Mouse (Mus musculus): Measurements from ENCODE around the gene Baat. TPM values are rescaled to one million over a fixed set of nuclear protein-coding genes. Genes with fewer than 3 reads are reported as not detected.

Baat gene
- total RNA-seq (2014; rRNA removed) (not detected in 2 replicates), polyA plus RNA-seq (2015; fragmentation: Nextera tagmentation; extraction: Ambion mirVana) (not detected in 2 replicates)

DNA sequence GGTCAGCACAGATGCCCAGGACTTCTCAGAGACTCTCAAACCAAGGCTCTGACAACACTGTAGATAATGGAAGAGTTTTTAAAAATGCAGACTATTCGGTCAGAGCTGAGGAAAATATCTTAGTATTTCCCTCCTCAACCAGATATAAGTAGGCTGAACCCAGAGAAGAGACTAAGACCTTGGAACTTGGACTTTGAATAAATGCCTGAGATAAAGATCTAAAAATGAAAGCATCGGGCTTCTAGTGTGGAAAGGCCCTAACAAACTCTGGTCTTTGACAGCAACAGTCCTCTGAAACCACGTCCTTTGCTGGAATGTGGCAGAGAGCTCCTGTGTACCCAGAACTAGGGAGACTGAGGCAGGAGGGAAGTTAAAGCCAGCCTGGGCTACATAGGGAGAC lies at the start of gene Baat:
Gene Baat (minus strand): TSS at position 172 of the 400 bp plus-strand sequence.
- no peak for TF ChIP-seq CTCF (IDR thresholded peaks at IDR 0.05; ENCODE audit: low read depth)
- Histone ChIP-seq H3K4me1 (ENCODE audit: insufficient read depth, low read length) (no peaks in the 10 kb centered on the region), H3K9me3 (ENCODE audit: low read length) (no peaks in the 10 kb centered on the region), H3K9ac (replicated peaks; ENCODE audit: low read length) (no peak within 1 kb of the TSS), H3K4me2 (ENCODE audit: low read depth, low read length) (no peak within 1 kb of the TSS), H3K27ac (no peak within 1 kb of the TSS), H3K27me3 (ENCODE audit: insufficient read depth, low read length) (no peaks in the 10 kb centered on the region), H3K4me3 (ENCODE audit: low read length) (no peak within 1 kb of the TSS), H3K36me3 (ENCODE audit: insufficient read depth, low read length) (no peaks in the 10 kb centered on the region)
- DNase-seq (ENCODE audit: low spot score) (no peak), ATAC-seq (no peak)
- 84% methylated on average over 3 of the region's 3 CpGs for WGBS

DNA sequence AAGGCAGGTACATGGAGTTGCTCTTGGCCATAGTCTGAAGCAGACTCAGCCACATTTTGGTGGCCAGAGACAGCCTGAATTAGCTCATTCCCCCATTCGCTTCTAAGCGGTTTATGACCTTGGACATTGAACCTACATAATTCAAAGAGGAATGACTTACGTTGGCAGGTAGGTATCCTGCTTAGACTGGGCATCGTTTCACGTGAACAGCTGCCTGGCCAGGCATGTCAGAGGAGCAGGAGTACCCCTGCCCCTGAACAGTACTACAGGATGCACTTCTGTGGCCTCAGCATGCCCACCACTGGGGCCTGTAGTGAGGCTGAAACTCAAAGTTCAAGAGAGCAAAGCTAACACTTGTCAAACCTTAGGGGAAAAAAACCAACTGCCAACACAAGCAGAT lies 47.0 kb upstream of the Baat start:
- no peak for TF ChIP-seq CTCF (IDR thresholded peaks at IDR 0.05; ENCODE audit: low read depth)
- Histone ChIP-seq H3K9me3 (ENCODE audit: low read length) (no peaks in the 10 kb centered on the region), H3K4me3 (ENCODE audit: low read length) (no peak overlapping the region), H3K27ac (no peak overlapping the region), H3K9ac (replicated peaks; ENCODE audit: low read length) (no peak overlapping the region), H3K4me1 (ENCODE audit: insufficient read depth, low read length) (no peaks in the 10 kb centered on the region), H3K27me3 (ENCODE audit: insufficient read depth, low read length) (no peaks in the 10 kb centered on the region), H3K4me2 (ENCODE audit: low read depth, low read length) (no peak overlapping the region), H3K36me3 (ENCODE audit: insufficient read depth, low read length) (no peaks in the 10 kb centered on the region)
- ATAC-seq (no peak), DNase-seq (ENCODE audit: low spot score) (no peak)
- WGBS: 85% methylated on average over 5 of the region's 5 CpGs

DNA sequence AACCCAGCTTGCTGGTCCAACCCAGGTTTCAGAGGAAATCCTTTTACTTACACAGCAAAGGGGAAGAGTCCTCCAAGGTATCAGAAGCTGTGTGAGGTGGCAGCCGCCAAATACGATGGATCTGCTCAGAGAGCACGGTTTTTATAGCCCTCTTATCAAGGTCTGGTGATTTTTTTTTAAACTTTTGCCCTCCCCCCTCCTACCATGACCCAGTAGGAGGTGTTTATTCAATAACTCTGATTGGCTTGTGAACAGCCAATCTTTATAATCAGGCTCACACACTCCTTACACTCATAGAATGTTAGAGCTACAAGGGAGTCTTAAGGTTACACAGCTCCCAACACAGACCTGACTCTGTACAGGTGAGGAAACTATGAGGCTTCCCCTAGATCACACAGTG lies 43.0 kb upstream of the Baat start, which contains the start of gene Aldob:
Gene Aldob (minus strand): TSS at position 164 of the 400 bp plus-strand sequence.
- no peak for ATAC-seq
- Histone ChIP-seq H3K27ac (no peak within 1 kb of the TSS), H3K36me3 (ENCODE audit: insufficient read depth, low read length) (no peaks in the 10 kb centered on the region), H3K9ac (replicated peaks; ENCODE audit: low read length) (no peak within 1 kb of the TSS), H3K4me1 (ENCODE audit: insufficient read depth, low read length) (no peaks in the 10 kb centered on the region), H3K9me3 (ENCODE audit: low read length) (no peaks in the 10 kb centered on the region), H3K4me2 (ENCODE audit: low read depth, low read length) (no peak within 1 kb of the TSS), H3K27me3 (ENCODE audit: insufficient read depth, low read length) (no peaks in the 10 kb centered on the region), H3K4me3 (ENCODE audit: low read length) (no peak within 1 kb of the TSS)
- DNase-seq (ENCODE audit: low spot score): no peak
- TF ChIP-seq CTCF (IDR thresholded peaks at IDR 0.05; ENCODE audit: low read depth): no peak
- 61% methylated on average over 3 of the region's 3 CpGs for WGBS

DNA sequence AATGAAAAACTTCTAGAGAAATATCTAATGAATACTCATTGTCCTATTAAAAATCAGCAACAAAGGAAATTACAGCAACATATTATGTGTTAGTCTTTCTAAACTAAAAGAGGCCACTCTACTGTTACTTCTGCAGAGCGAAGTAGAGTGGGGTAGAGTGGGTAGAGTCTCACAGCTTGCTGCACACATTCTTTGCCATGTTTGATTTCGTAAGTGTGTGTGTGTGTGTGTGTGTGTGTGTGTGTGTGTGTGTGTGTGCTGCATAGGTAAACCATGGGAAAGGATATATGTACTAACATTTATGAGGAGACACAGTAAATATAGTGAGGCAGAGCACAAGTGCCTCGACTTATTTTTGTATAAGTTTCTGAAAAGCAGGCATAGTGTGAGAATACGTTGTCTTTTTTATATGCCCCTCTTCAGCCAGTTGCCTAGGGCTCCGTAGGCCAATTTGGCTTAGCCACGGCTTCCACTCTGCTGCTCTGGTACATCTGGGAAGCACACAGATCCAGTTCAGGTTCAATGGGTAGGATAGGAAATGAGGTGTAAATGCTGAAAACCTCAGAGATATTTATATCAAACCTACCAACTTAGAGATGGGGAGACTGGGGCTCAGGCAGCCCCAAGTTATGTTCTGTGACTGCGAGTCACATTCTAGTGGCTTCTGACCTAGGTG lies 41.3 kb upstream of the Baat start:
- no peak overlapping the region for H3K27ac ChIP-seq
- DNase-seq (ENCODE audit: low spot score): no peak
- 84% methylated on average over 7 of the region's 7 CpGs for WGBS
- no peak overlapping the region for H3K4me2 ChIP-seq (ENCODE audit: low read depth, low read length)
- H3K9me3 ChIP-seq (ENCODE audit: low read length): no peaks in the 10 kb centered on the region
- TF ChIP-seq CTCF (IDR thresholded peaks at IDR 0.05; ENCODE audit: low read depth): no peak
- no peaks in the 10 kb centered on the region for H3K27me3 ChIP-seq (ENCODE audit: insufficient read depth, low read length)
- no peaks in the 10 kb centered on the region for H3K4me1 ChIP-seq (ENCODE audit: insufficient read depth, low read length)
- H3K36me3 ChIP-seq (ENCODE audit: insufficient read depth, low read length): no peaks in the 10 kb centered on the region
- H3K9ac ChIP-seq (replicated peaks; ENCODE audit: low read length): no peak overlapping the region
- H3K4me3 ChIP-seq (ENCODE audit: low read length): no peak overlapping the region
- ATAC-seq: no peak

DNA sequence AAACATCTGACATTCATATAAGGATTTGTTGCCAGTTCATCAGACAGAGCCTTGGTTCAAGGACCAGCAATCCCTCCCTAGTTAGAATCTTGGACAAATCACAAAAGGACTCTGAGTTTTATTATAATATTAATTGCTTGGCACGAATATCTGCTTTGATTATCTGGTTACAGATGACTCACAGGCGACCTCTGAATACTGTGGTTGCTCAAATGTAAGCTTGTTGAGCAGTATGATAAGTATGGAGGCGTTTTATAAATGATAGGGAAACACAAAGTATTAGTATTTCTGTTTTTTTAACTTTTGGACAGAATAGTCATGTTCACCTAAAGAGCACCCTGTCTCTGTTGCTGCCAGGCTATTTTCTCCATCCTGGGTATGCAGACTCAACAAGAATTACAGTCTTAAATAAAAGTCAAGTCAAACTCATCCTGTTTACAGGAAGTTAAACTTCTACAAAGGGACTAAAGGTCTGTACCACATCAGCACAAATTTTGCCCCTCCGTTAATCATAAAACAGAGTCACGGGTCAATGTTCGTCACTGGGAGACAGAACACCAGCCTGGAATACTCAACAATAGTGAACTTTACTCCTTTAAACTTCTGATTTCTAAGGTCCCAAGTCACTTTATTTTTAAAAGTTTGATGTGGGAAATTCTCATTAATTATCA lies 40.7 kb upstream of the Baat start:
- H3K4me2 ChIP-seq (ENCODE audit: low read depth, low read length): no peak overlapping the region
- 78% methylated on average over 6 of the region's 6 CpGs for WGBS
- H3K36me3 ChIP-seq (ENCODE audit: insufficient read depth, low read length): no peaks in the 10 kb centered on the region
- no peak overlapping the region for H3K4me3 ChIP-seq (ENCODE audit: low read length)
- no peak overlapping the region for H3K9ac ChIP-seq (replicated peaks; ENCODE audit: low read length)
- no peak for DNase-seq (ENCODE audit: low spot score)
- H3K27ac ChIP-seq: no peak overlapping the region
- H3K4me1 ChIP-seq (ENCODE audit: insufficient read depth, low read length): no peaks in the 10 kb centered on the region
- H3K9me3 ChIP-seq (ENCODE audit: low read length): no peaks in the 10 kb centered on the region
- ATAC-seq: no peak
- H3K27me3 ChIP-seq (ENCODE audit: insufficient read depth, low read length): no peaks in the 10 kb centered on the region
- no peak for TF ChIP-seq CTCF (IDR thresholded peaks at IDR 0.05; ENCODE audit: low read depth)

DNA sequence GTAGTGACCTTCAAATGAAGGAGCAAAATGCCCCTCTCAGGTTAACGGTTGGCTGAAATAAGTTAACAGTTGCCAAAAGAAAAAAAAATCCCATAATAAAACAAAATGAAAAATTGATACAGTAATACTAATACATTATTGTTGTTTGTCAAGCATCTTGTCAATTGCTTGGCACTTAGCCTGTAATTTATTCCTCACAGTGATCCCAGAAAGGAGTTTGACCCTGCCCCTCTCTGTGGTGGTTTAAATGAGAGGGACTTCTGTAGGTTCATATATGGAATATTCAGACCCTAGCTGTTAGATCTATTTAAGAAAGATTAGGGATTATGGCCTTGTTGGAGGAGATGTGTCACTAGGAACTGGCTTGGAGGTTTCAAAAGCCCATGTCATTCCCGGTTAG lies 39.7 kb upstream of the Baat start:
- Histone ChIP-seq H3K4me2 (ENCODE audit: low read depth, low read length) (no peak overlapping the region), H3K4me1 (ENCODE audit: insufficient read depth, low read length) (no peaks in the 10 kb centered on the region), H3K27ac (no peak overlapping the region), H3K36me3 (ENCODE audit: insufficient read depth, low read length) (no peaks in the 10 kb centered on the region), H3K27me3 (ENCODE audit: insufficient read depth, low read length) (no peaks in the 10 kb centered on the region), H3K9ac (replicated peaks; ENCODE audit: low read length) (no peak overlapping the region), H3K4me3 (ENCODE audit: low read length) (no peak overlapping the region), H3K9me3 (ENCODE audit: low read length) (no peaks in the 10 kb centered on the region)
- no peak for TF ChIP-seq CTCF (IDR thresholded peaks at IDR 0.05; ENCODE audit: low read depth)
- WGBS: 81% methylated on average over 2 of the region's 2 CpGs
- ATAC-seq: no peak
- no peak for DNase-seq (ENCODE audit: low spot score)

DNA sequence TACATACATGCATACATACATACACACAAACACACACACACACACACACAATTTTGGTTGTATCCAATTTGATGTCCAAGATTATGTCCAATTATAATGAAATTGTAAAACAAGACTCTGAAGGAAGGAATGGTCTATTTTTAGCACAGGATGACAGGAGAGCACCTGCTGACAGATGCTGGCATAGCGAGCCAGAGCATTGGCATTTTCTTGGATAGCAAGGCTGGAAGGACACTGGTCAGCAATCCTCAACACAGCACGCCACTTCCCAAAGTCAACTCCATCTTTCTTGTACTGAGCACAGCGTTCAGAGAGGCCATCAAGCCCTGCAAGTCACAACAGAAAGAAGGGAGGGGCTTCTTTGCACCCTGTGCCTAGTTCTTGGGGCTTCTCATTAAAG lies 34.6 kb upstream of the Baat start:
- no peaks in the 10 kb centered on the region for H3K9me3 ChIP-seq (ENCODE audit: low read length)
- TF ChIP-seq CTCF (IDR thresholded peaks at IDR 0.05; ENCODE audit: low read depth): no peak
- WGBS: 68% methylated on average over 3 of the region's 3 CpGs
- H3K4me1 ChIP-seq (ENCODE audit: insufficient read depth, low read length): no peaks in the 10 kb centered on the region
- DNase-seq (ENCODE audit: low spot score) (peak; percentile 3), ATAC-seq (no peak)
- no peaks in the 10 kb centered on the region for H3K27me3 ChIP-seq (ENCODE audit: insufficient read depth, low read length)
- H3K36me3 ChIP-seq (ENCODE audit: insufficient read depth, low read length): no peaks in the 10 kb centered on the region
- no peak overlapping the region for H3K4me2 ChIP-seq (ENCODE audit: low read depth, low read length)
- H3K4me3 ChIP-seq (ENCODE audit: low read length): no peak overlapping the region
- H3K9ac ChIP-seq (replicated peaks; ENCODE audit: low read length): no peak overlapping the region
- H3K27ac ChIP-seq: no peak overlapping the region

All from hindbrain, postnatal 0 days (tissue).